Mouse (Mus musculus) frontal cortex, postnatal 25 days (tissue): ENCODE results near the gene Gm29094.
"Not testable (repeated sequence)": the region's sequence is repeated elsewhere in the genome, so short reads cannot be mapped to it uniquely, and the experiment has no call there.

Source experiments
- DNase-seq, 2 experiments: peaks; one replicate each; pipeline ENCODE4 v3.0.0; 2022; ENCODE audit warnings: low spot score in 2 of 2

The Gm29094 gene

DNA sequence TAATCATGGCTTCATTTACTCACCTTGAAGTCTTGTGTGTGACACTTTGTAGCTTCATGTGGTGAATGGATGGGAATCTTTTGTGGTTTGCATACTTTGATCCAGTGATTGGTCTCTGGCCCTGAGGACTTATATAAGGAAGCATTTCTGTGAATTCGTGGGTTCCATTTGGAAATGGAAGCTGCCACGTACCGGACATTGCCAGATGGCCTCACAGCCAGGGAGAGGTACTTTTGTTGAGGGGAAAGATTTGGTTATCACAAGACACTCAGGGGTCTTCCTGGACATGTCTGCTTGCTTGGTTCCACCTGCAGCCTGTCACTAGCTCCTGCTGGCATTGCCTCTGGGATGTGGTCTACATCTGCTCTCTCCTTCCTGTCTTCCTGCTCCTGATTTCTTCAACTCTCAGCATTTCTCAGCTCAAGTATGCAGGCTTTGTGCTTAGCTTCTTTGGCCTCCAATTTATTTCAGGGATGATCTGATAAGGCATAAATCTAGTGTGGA, 41.4 kb downstream of the Gm29094 start:
- DNase-seq = not testable (repeated sequence)

DNA sequence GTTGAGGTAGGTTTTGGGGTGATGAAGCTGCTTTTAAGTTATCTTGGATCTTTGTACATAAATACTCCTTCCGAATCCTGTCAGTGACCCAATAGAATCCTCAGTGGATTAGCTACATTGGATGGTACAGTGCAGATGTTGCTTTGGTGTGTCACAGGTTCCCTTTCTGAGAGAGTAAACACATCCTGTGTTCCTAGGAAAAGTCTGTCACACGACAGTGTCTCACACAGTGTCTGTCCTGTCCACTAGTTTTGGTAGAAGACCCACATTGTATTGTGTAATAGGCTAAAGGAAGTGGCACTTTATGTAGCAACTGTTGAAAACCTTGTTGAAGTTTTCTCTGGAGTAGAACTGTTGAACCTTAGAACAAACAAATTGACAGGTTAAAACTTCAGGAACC, 54.2 kb downstream of the Gm29094 start:
- DNase-seq = no peak

DNA sequence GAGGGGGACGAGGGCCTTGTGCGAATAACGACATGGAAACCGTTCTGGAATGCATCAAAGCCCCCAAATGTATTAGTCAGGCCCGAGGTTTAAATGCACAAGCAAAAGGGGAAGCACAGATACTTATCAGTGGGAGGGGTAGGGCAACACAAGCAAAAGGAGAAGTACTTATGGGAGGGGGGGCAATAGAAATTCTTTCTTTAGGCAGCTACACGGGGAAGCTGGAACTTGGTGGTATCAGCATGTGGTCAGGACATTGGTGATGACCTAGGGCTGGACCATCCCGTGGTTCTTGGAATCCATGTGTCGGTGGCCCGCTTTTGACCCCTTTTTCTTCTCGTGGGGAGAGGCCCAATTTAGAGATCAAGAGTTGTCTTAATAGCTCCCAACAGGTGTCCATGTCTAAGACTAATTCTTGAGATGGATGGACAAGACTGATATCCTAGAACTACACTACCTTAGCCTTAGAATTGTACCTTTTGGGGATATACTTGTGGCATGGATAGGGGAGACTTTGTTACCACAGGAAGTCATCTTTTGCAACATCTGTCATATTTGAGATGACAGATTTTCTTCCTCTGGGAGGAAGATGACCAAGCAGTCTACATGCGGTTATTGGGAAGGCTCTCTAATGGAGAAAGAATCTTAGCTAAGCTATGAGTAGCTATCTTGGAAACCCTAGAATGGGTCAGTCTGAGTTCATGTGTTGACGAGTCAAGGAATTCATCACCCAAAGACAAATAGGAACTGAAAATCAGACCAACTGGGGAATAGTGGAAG, 57.6 kb downstream of the Gm29094 start:
- DNase-seq = no peak

DNA sequence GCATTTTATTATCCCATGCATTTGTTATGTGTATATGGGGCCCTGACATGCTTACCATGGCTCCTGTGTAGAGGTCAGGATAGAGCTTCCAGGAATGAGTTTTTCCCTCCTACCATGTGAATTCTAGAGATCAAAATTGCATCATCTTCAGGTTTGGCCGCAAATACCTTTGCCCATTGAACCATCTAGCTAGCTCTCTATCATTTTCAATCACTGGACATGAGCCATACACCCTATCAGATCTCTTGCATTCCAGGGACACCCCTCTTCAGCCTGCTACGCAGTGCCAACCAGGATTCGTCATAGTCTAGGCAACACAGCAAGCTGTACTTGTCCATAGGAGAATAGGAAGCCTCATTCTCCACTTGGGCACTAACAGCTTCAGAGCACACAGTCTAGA, 64.8 kb downstream of the Gm29094 start:
- no peak for DNase-seq

DNA sequence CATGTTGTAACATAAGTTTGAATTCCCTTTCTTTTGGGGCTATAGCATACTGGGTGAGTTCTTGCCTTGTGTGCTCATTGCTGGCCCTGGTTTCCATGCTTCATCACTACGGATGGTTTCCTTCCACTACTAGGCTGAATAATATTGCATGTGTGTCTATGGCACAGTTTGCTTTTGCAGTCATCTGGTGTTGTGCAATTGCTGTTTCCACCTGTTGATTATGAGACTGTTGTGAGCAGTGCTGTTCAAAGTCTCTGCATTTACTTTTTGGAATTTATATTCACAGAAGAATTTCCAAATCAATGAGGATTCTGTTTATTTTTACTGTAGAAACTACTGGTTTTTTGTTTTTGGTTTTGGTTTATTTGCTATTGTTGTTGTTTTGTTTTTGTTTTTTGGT, 65.4 kb downstream of the Gm29094 start:
- DNase-seq = no peak
